Mouse (Mus musculus) limb, embryonic 15.5 days (tissue): Measurements from ENCODE around the gene Lrrfip2. TPM values are rescaled to one million over a fixed set of nuclear protein-coding genes. Genes with fewer than 3 reads are reported as not detected.

Experiments used
- ATAC-seq: fragments of 200-750 bp; cut with Nextera tagmentation; 2 replicates; pipeline ENCODE4 v1.8.0; 2017; ENCODE audit warnings: low read depth, moderate TSS enrichment; ENCODE audit not compliant: insufficient number of reproducible peaks, low FRiP score, low TSS enrichment
- H3K27ac ChIP-seq: fragments of 300-500 bp; sonication (generic); 2 replicates; pipeline ENCODE4 v1.5.1; 2015; ENCODE audit warnings: moderate library complexity, mild to moderate bottlenecking, inconsistent platforms
- H3K27me3 ChIP-seq: fragments of 300-500 bp; sonication (generic); 2 replicates; pipeline ENCODE4 v1.6.1; 2015; ENCODE audit warnings: inconsistent platforms
- H3K36me3 ChIP-seq: fragments of 300-500 bp; sonication (generic); 2 replicates; pipeline ENCODE4 v1.6.1; 2015; ENCODE audit warnings: inconsistent platforms
- H3K4me1 ChIP-seq: fragments of 300-500 bp; sonication (generic); 2 replicates; pipeline ENCODE4 v1.6.1; 2015; ENCODE audit warnings: inconsistent platforms
- H3K4me2 ChIP-seq: fragments of 300-500 bp; sonication (generic); 2 replicates; pipeline ENCODE4 v1.6.1; 2015; ENCODE audit warnings: mild to moderate bottlenecking, inconsistent platforms
- H3K4me3 ChIP-seq: fragments of 300-500 bp; sonication (generic); 2 replicates; pipeline ENCODE4 v1.5.1; 2015; ENCODE audit warnings: mild to moderate bottlenecking, inconsistent platforms
- H3K9ac ChIP-seq: fragments of 300-500 bp; sonication (generic); 2 replicates; pipeline ENCODE4 v1.6.1; 2015; ENCODE audit warnings: inconsistent platforms
- H3K9me3 ChIP-seq: fragments of 300-500 bp; sonication (generic); 2 replicates; pipeline ENCODE4 v1.6.1; 2016; ENCODE audit warnings: inconsistent platforms
- WGBS: fragments of 180-500 bp; shearing (Covaris S2); methylation state at CpG from one replicate; pipeline ENCODE4 v1.1.7; 2015; 5-methylcytosine and 5-hydroxymethylcytosine counted together
- polyA plus RNA-seq: library from polyadenylated mRNA; unstranded; fragments of >200 nt; fragmentation: Nextera tagmentation; extraction: Ambion mirVana; gene quantifications from 2 replicates; pipeline ENCODE4 v1.2.1, GENCODE M21; 2015

Lrrfip2 gene
- polyA plus RNA-seq, 1 experiment from 2014 or later: 39.7 TPM

- H3K9me3 ChIP-seq: no peaks in the 10 kb centered on the region
- H3K27ac ChIP-seq: no peak overlapping the region
- no peak overlapping the region for H3K4me3 ChIP-seq
- H3K36me3 ChIP-seq: peaks cover 12% of the 10 kb centered on the region
- no peak overlapping the region for H3K9ac ChIP-seq
- WGBS: 62% methylated on average over 3 of the region's 3 CpGs
- ATAC-seq: no peak
- H3K4me1 ChIP-seq: no peaks in the 10 kb centered on the region
- H3K27me3 ChIP-seq: no peaks in the 10 kb centered on the region
- no peak overlapping the region for H3K4me2 ChIP-seq
Observed at GRCm38 (mm10) chr9:111207683-111208082, 90.3 kb downstream of the Lrrfip2 start.

- Histone ChIP-seq H3K27ac (no peak overlapping the region), H3K9ac (no peak overlapping the region), H3K27me3 (no peaks in the 10 kb centered on the region), H3K4me3 (no peak overlapping the region), H3K4me1 (no peaks in the 10 kb centered on the region), H3K36me3 (peaks cover 12% of the 10 kb centered on the region), H3K9me3 (no peaks in the 10 kb centered on the region), H3K4me2 (no peak overlapping the region)
- ATAC-seq: no peak
- WGBS: 97% methylated on average over 3 of the region's 3 CpGs
Observed at GRCm38 (mm10) chr9:111208185-111208584, 90.8 kb downstream of the Lrrfip2 start.

- no peaks in the 10 kb centered on the region for H3K27me3 ChIP-seq
- no peak overlapping the region for H3K4me2 ChIP-seq
- H3K9me3 ChIP-seq: no peaks in the 10 kb centered on the region
- WGBS: 88% methylated on average over 7 of the region's 7 CpGs
- no peak for ATAC-seq
- H3K4me3 ChIP-seq: no peak overlapping the region
- 0 out of 2 replicates have a peak, but pooled peaks cover 2% of the 10 kb centered on the region for H3K4me1 ChIP-seq
- no peak overlapping the region for H3K27ac ChIP-seq
- H3K9ac ChIP-seq: no peak overlapping the region
- H3K36me3 ChIP-seq: peaks cover 17% of the 10 kb centered on the region
Observed at GRCm38 (mm10) chr9:111209158-111209699, 91.8 kb downstream of the Lrrfip2 start.

GRCm38 (mm10) chr9:111210412-111210811 is 93.0 kb downstream of the Lrrfip2 start:
- Histone ChIP-seq H3K4me3 (no peak overlapping the region), H3K36me3 (peaks cover 19% of the 10 kb centered on the region), H3K9me3 (no peaks in the 10 kb centered on the region), H3K27me3 (no peaks in the 10 kb centered on the region), H3K4me1 (peaks cover 7% of the 10 kb centered on the region; the same call in 1 of the 2 replicates), H3K27ac (no peak overlapping the region), H3K4me2 (no peak overlapping the region), H3K9ac (no peak overlapping the region)
- ATAC-seq: no peak
- 86% methylated on average over 4 of the region's 4 CpGs for WGBS

- 71% methylated on average over 10 of the region's 10 CpGs for WGBS
- Histone ChIP-seq H3K4me3 (no peak overlapping the region), H3K27ac (no peak overlapping the region), H3K4me2 (no peak overlapping the region), H3K9ac (no peak overlapping the region), H3K9me3 (no peaks in the 10 kb centered on the region), H3K36me3 (peaks cover 18% of the 10 kb centered on the region), H3K4me1 (peaks cover 7% of the 10 kb centered on the region; the same call in 1 of the 2 replicates), H3K27me3 (no peaks in the 10 kb centered on the region)
- ATAC-seq: no peak
Observed at GRCm38 (mm10) chr9:111211122-111212041, 94.0 kb downstream of the Lrrfip2 start.

- ATAC-seq: no peak
- H3K4me1 ChIP-seq: peaks cover 7% of the 10 kb centered on the region; the same call in 1 of the 2 replicates
- WGBS: 43% methylated on average over 6 of the region's 6 CpGs
- no peak overlapping the region for H3K9ac ChIP-seq
- no peak overlapping the region for H3K4me2 ChIP-seq
- no peak overlapping the region for H3K27ac ChIP-seq
- H3K36me3 ChIP-seq: peaks cover 15% of the 10 kb centered on the region
- H3K4me3 ChIP-seq: no peak overlapping the region
- H3K27me3 ChIP-seq: no peaks in the 10 kb centered on the region
- no peaks in the 10 kb centered on the region for H3K9me3 ChIP-seq
Observed at GRCm38 (mm10) chr9:111213501-111213900, 96.1 kb downstream of the Lrrfip2 start.

- no peak for ATAC-seq
- Histone ChIP-seq H3K4me1 (peaks cover 7% of the 10 kb centered on the region; the same call in 1 of the 2 replicates), H3K4me2 (no peak overlapping the region)
Observed at GRCm38 (mm10) chr9:111216424-111216823, 99.0 kb downstream of the Lrrfip2 start.

GRCm38 (mm10) chr9:111220551-111221080 is 103.2 kb downstream of the Lrrfip2 start:
- Histone ChIP-seq H3K4me1 (no peaks in the 10 kb centered on the region), H3K9ac (no peak overlapping the region), H3K4me2 (no peak overlapping the region), H3K9me3 (no peaks in the 10 kb centered on the region), H3K27me3 (no peaks in the 10 kb centered on the region), H3K4me3 (no peak overlapping the region), H3K36me3 (peaks cover 45% of the 10 kb centered on the region), H3K27ac (no peak overlapping the region)
- no peak for ATAC-seq
- WGBS: 81% methylated on average over 5 of the region's 5 CpGs

More at GRCm38 (mm10) chr9:111216424-111216823, 99.0 kb downstream of the Lrrfip2 start:
- H3K9ac ChIP-seq: no peak overlapping the region
- H3K36me3 ChIP-seq: peaks cover 24% of the 10 kb centered on the region
- no peaks in the 10 kb centered on the region for H3K9me3 ChIP-seq
- H3K27me3 ChIP-seq: no peaks in the 10 kb centered on the region
- H3K4me3 ChIP-seq: no peak overlapping the region
- H3K27ac ChIP-seq: no peak overlapping the region

GRCm38 (mm10) chr9:111221580-111221979 is 104.2 kb downstream of the Lrrfip2 start:
- Histone ChIP-seq H3K4me2 (no peak overlapping the region), H3K9me3 (no peaks in the 10 kb centered on the region), H3K27me3 (no peaks in the 10 kb centered on the region), H3K27ac (no peak overlapping the region), H3K36me3 (peaks cover 46% of the 10 kb centered on the region), H3K4me3 (no peak overlapping the region), H3K4me1 (no peaks in the 10 kb centered on the region), H3K9ac (no peak overlapping the region)
- WGBS: 67% methylated on average over 1 of the region's 1 CpGs
- ATAC-seq: no peak

GRCm38 (mm10) chr9:111223406-111223805 is 106.0 kb downstream of the Lrrfip2 start:
- Histone ChIP-seq H3K27me3 (no peaks in the 10 kb centered on the region), H3K36me3 (peaks cover 61% of the 10 kb centered on the region), H3K4me1 (no peaks in the 10 kb centered on the region), H3K9me3 (no peaks in the 10 kb centered on the region), H3K9ac (no peak overlapping the region), H3K27ac (0 out of 2 replicates have a peak overlapping the region, but pooled peaks have one; percentile 17), H3K4me2 (no peak overlapping the region), H3K4me3 (no peak overlapping the region)
- WGBS: 54% methylated on average over 5 of the region's 5 CpGs
- no peak for ATAC-seq

GRCm38 (mm10) chr9:111228446-111228845 is 111.1 kb downstream of the Lrrfip2 start:
- H3K9ac ChIP-seq: no peak overlapping the region
- H3K4me1 ChIP-seq: no peaks in the 10 kb centered on the region
- H3K4me2 ChIP-seq: no peak overlapping the region
- H3K9me3 ChIP-seq: no peaks in the 10 kb centered on the region
- no peak for ATAC-seq
- WGBS: 74% methylated on average over 5 of the region's 5 CpGs
- H3K4me3 ChIP-seq: no peak overlapping the region
- H3K36me3 ChIP-seq: peaks cover 75% of the 10 kb centered on the region
- no peaks in the 10 kb centered on the region for H3K27me3 ChIP-seq
- no peak overlapping the region for H3K27ac ChIP-seq

GRCm38 (mm10) chr9:111234701-111235100 is 117.3 kb downstream of the Lrrfip2 start:
- Histone ChIP-seq H3K27me3 (no peaks in the 10 kb centered on the region), H3K4me1 (no peaks in the 10 kb centered on the region), H3K9ac (no peak overlapping the region), H3K4me2 (no peak overlapping the region), H3K4me3 (no peak overlapping the region), H3K9me3 (no peaks in the 10 kb centered on the region), H3K36me3 (peaks cover 84% of the 10 kb centered on the region), H3K27ac (no peak overlapping the region)
- WGBS: 88% methylated on average over 9 of the region's 9 CpGs
- ATAC-seq: no peak
